Mouse (Mus musculus) CH12.LX (cell line): Measurements from ENCODE around the gene Afm. TPM values are rescaled to one million over a fixed set of nuclear protein-coding genes. Genes with fewer than 3 reads are reported as not detected.
A peak's percentile ranks its signal among the peaks of the same experiment; 100 is the strongest.

Experiments
- DNase-seq: peaks from one replicate; pipeline ENCODE4 v3.0.0-alpha.2; 2013; ENCODE audit errors: extremely low read depth
- H3K27ac ChIP-seq: 2 replicates; pipeline ENCODE4 v1.5.1; 2012; ENCODE audit warnings: low read depth, mild to moderate bottlenecking, control low read depth, moderate library complexity; ENCODE audit not compliant: insufficient read depth
- H3K27me3 ChIP-seq: replicated peaks from 2 replicates; pipeline ENCODE3; 2012; ENCODE audit warnings: inconsistent platforms
- H3K36me3 ChIP-seq, 2 experiments: replicated peaks in 1 of 2; 2 replicates each; pipeline versions ENCODE3 to v1.6.1; 2012; ENCODE audit warnings: inconsistent platforms in 1 of 2, low read length in 1 of 2, mild to moderate bottlenecking in 1 of 2, mixed read lengths in 1 of 2, moderate library complexity in 1 of 2; ENCODE audit not compliant: control insufficient read depth in 1 of 2, insufficient read depth in 1 of 2
- H3K4me1 ChIP-seq, 2 experiments: 2 replicates each; pipeline ENCODE4 v1.6.1; 2012; ENCODE audit warnings: inconsistent platforms in 1 of 2, moderate library complexity in 1 of 2; ENCODE audit not compliant: insufficient read depth in 2 of 2, control insufficient read depth in 1 of 2
- H3K4me2 ChIP-seq: 2 replicates; pipeline ENCODE4 v1.6.1; 2012; ENCODE audit warnings: low read depth, mild to moderate bottlenecking, control low read depth; ENCODE audit not compliant: poor library complexity, insufficient read depth, severe bottlenecking
- H3K4me3 ChIP-seq, 3 experiments: fragments of 150-350 bp in 1 of 3; sonication (generic) in 1 of 3; replicated peaks in 1 of 3; 2 replicates each; pipeline versions ENCODE3 to v1.5.1; 2011 to 2012; ENCODE audit warnings: low read depth in 2 of 3, low read length in 2 of 3, mild to moderate bottlenecking in 2 of 3, moderate library complexity in 2 of 3, control low read depth in 1 of 3, improper control_type of control experiment in 1 of 3, inconsistent platforms in 1 of 3, mixed read lengths in 1 of 3; ENCODE audit not compliant: poor library complexity in 1 of 3
- H3K79me2 ChIP-seq: replicated peaks from 2 replicates; pipeline ENCODE4 v1.6.1; 2012; ENCODE audit warnings: mild to moderate bottlenecking, moderate library complexity; ENCODE audit not compliant: control insufficient read depth, poor library complexity, insufficient read depth, severe bottlenecking; ENCODE audit errors: extremely low read depth
- H3K9ac ChIP-seq: 2 replicates; pipeline ENCODE4 v1.6.1; 2012; ENCODE audit warnings: low read depth, mild to moderate bottlenecking, control low read depth, moderate library complexity; ENCODE audit not compliant: insufficient read depth
- H3K9me3 ChIP-seq: replicated peaks from 2 replicates; pipeline ENCODE3; 2012; ENCODE audit warnings: low read length, inconsistent platforms, mixed read lengths
- BHLHE40 ChIP-seq: IDR thresholded peaks from 2 replicates; pipeline ENCODE4 v1.6.1; 2011; ENCODE audit warnings: mild to moderate bottlenecking, low read depth, low read length, improper control_type of control experiment
- GABPA ChIP-seq: IDR thresholded peaks from 2 replicates; pipeline ENCODE4 v1.6.1; 2012; ENCODE audit warnings: low read depth, low read length, improper control_type of control experiment, inconsistent platforms; ENCODE audit not compliant: insufficient replicate concordance
- IRF4 ChIP-seq: IDR thresholded peaks from 2 replicates; pipeline ENCODE4 v1.6.1; 2014; ENCODE audit warnings: low read depth, mild to moderate bottlenecking, inconsistent platforms, low read length, improper control_type of control experiment
- KAT2A ChIP-seq: IDR thresholded peaks from 2 replicates; pipeline ENCODE4 v1.6.1; 2012; ENCODE audit warnings: low read length, improper control_type of control experiment, inconsistent platforms; ENCODE audit not compliant: insufficient replicate concordance
- MAZ ChIP-seq: IDR thresholded peaks from 2 replicates; pipeline ENCODE4 v1.6.1; 2012; ENCODE audit warnings: low read depth, mild to moderate bottlenecking, inconsistent platforms, low read length, improper control_type of control experiment, moderate library complexity
- MXI1 ChIP-seq: IDR thresholded peaks from 2 replicates; pipeline ENCODE4 v1.6.1; 2011; ENCODE audit warnings: mild to moderate bottlenecking, low read depth, low read length, improper control_type of control experiment
- MYC ChIP-seq: IDR thresholded peaks from 2 replicates; pipeline ENCODE4 v1.6.1; 2011; ENCODE audit warnings: low read depth, mild to moderate bottlenecking, improper control_type of control experiment, low read length
- NRF1 ChIP-seq: IDR thresholded peaks from 2 replicates; pipeline ENCODE4 v1.6.1; 2014; ENCODE audit warnings: low read depth, mild to moderate bottlenecking, inconsistent platforms, low read length, improper control_type of control experiment, moderate library complexity
- POLR2AphosphoS2 ChIP-seq: IDR thresholded peaks from 2 replicates; pipeline ENCODE4 v1.6.1; 2011; ENCODE audit warnings: low read depth, low read length, improper control_type of control experiment
- RAD21 ChIP-seq: IDR thresholded peaks from 2 replicates; pipeline ENCODE4 v1.6.1; 2011; ENCODE audit warnings: low read depth, mild to moderate bottlenecking, low read length, improper control_type of control experiment, moderate library complexity
- RCOR1 ChIP-seq: conservative IDR thresholded peaks from 2 replicates; pipeline ENCODE4 v1.6.1; 2012; ENCODE audit warnings: low read depth, mild to moderate bottlenecking, inconsistent platforms, low read length, improper control_type of control experiment
- SIN3A ChIP-seq: IDR thresholded peaks from 2 replicates; pipeline ENCODE4 v1.6.1; 2012; ENCODE audit warnings: low read length, improper control_type of control experiment, inconsistent platforms
- UBTF ChIP-seq: IDR thresholded peaks from 2 replicates; pipeline ENCODE4 v1.6.1; 2012; ENCODE audit warnings: low read depth, mild to moderate bottlenecking, inconsistent platforms, low read length, improper control_type of control experiment, moderate library complexity
- USF2 ChIP-seq: conservative IDR thresholded peaks from 2 replicates; pipeline ENCODE4 v1.6.1; 2011; ENCODE audit warnings: low read depth, low read length, improper control_type of control experiment
- ZKSCAN1 ChIP-seq: IDR thresholded peaks from 2 replicates; pipeline ENCODE4 v1.6.1; 2012; ENCODE audit warnings: low read depth, inconsistent platforms, low read length, improper control_type of control experiment, borderline replicate concordance
- ZNF384 ChIP-seq: IDR thresholded peaks from 2 replicates; pipeline ENCODE4 v1.6.1; 2012; ENCODE audit warnings: low read depth, low read length, improper control_type of control experiment, inconsistent platforms
- dilution Hi-C: fragments of 300-500 bp; cut with MboI; formaldehyde crosslinking; loops from 2 replicates; pipeline ENCODE4 v1.14.3; 2020; ENCODE audit warnings: low sequenced_read_pairs; ENCODE audit not compliant: extremely low pct_unique_long_range_greater_than_20kb, extremely low pct_ligation_motif_present
- in situ Hi-C: fragments of 300-500 bp; cut with MboI; formaldehyde crosslinking; loops from 3 replicates; pipeline ENCODE4 v1.14.3; 2019; ENCODE audit warnings: low sequenced_read_pairs, low pct_ligation_motif_present, low pct_unique_long_range_greater_than_20kb, mixed read lengths
- polyA plus RNA-seq: library from polyadenylated mRNA; unstranded; fragments of >175 nt; gene quantifications from 2 replicates; pipeline ENCODE4 v1.2.1, GENCODE M21; 2012; ENCODE audit warnings: low read depth; ENCODE audit not compliant: insufficient read length
- total RNA-seq, 2 experiments: library from RNA; depleted of rRNA; stranded (reverse); fragments of 300-350 nt in 1 of 2; fragments of >200 nt in 1 of 2; gene quantifications; 2 replicates each; pipeline ENCODE4 v1.2.3; 2012 to 2014

Gene Afm
- total and polyA plus RNA-seq, 3 experiments, result not detected

DNA sequence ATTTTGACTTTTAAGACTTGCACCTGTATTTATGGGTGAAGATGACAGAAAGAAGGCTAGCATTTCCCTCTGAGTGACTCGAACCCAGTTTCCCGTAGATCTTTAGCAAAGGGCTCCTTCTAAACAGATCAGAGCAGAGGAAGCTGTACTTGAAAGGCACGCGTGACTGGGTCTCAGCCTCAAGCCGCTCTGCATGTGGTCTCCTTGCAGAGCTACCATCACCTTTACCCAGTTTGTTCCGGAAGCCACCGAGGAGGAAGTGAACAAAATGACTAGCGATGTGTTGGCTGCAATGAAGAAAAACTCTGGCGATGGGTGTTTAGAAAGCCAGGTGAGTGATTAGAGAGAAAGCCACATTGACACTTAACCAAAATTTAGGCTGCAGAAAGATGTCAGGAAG, 26.3 kb upstream of the Afm start (continued):
- TF ChIP-seq RAD21 (no peak), GABPA (no peak)

DNA sequence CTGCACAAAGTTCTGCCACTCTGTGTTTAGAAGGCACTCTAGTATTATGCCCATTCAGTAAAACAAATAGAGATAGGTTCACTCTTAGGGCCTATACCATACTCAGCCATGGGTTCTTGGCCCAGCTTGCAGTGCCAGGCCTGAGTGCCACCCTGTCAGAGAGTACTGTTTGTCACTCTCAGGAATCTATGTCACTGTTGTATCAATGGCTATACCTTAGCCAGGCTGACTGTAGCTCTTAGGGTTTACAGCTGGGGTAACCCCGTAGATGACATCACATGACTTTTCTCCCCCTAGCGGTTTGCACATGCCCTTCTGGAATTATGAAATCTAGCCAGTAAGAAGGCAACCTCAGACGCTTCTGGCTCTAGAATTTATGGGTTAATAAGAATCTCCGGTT, 24.4 kb upstream of the Afm start:
- in situ Hi-C loops, result loop anchor here (10.0 to 25.0 kb wide), 2 partner anchors 80 to 282 kb away; partner anchors contain the start of gene Cox18
- TF ChIP-seq POLR2AphosphoS2 (no peak), BHLHE40 (0 out of 2 replicates have a peak, but pooled peaks have one; percentile 7)
- Histone ChIP-seq H3K4me1 (peaks cover 0 to 15% of the 10 kb centered on the region in 2 experiments; a peak in 2 of 4 replicates), H3K9ac (no peak overlapping the region), H3K4me3 (no peak overlapping the region), H3K36me3 (no peaks in the 10 kb centered on the region), H3K79me2 (no peaks in the 10 kb centered on the region), H3K27ac (no peak overlapping the region), H3K27me3 (no peaks in the 10 kb centered on the region), H3K4me2 (no peak overlapping the region), H3K9me3 (no peaks in the 10 kb centered on the region)
- no peak for DNase-seq
- dilution Hi-C loops, result no loop called here

DNA sequence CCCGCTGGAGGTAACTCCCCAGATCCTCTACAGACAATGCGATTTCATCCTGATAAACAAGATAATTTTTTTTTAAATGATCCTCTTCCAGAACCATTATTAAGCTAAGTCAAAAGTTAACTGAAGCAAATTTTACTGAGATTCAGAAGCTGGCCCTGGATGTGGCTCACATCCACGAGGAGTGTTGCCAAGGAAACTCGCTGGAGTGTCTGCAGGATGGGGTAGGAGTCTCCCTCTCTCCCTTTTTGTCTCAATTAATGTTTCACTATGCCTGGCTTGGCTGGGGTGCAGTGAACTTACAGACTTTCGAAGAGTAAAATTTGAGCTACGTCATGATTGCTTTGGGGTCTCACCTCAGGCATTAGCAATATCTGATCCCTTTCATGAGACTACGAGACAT, 19.2 kb upstream of the Afm start:
- Histone ChIP-seq H3K4me3 (no peak overlapping the region), H3K36me3 (no peaks in the 10 kb centered on the region), H3K27me3 (no peaks in the 10 kb centered on the region), H3K9ac (no peak overlapping the region), H3K27ac (no peak overlapping the region), H3K9me3 (no peaks in the 10 kb centered on the region), H3K4me2 (no peak overlapping the region), H3K79me2 (no peaks in the 10 kb centered on the region), H3K4me1 (peaks cover under 1% of the 10 kb centered on the region in 2 experiments; a peak in 2 of 4 replicates)
- dilution Hi-C loops, result no loop called here
- no peak for TF ChIP-seq SIN3A
- TF ChIP-seq RCOR1, result no peak
- TF ChIP-seq IRF4, result no peak
- no peak for TF ChIP-seq ZNF384
- TF ChIP-seq USF2, result no peak
- TF ChIP-seq ZKSCAN1, result no peak
- no peak for TF ChIP-seq UBTF
- no peak for TF ChIP-seq BHLHE40
- TF ChIP-seq MAZ, result no peak
- no peak for TF ChIP-seq MYC
- TF ChIP-seq POLR2AphosphoS2, result no peak
- no peak for TF ChIP-seq MXI1
- TF ChIP-seq NRF1, result no peak
- TF ChIP-seq KAT2A, result no peak
- no peak for DNase-seq
- in situ Hi-C loops, result loop anchor here (10.0 to 25.0 kb wide), 2 partner anchors 85 to 287 kb away; partner anchors contain the start of gene Cox18
